In the genomic region with DNA sequence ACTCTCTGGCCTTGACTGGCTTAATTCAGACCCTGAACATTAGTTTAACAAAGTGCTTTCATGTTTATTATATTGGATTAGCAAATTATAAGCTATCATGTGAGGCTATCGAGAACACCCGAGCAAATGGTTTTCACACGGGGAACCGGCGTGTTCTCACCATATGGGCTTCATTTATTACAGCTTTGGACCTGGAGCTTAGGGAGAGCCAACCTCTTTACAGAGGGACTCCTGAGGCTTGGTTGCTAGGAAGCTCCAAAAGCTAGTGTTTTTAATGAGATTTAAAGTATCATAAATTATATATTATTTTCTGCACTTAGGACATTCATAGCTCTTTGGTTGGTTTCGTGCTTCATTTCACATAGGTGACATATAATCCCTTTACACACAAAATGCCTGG, we compare ENCODE assay signal across 25 mouse cellular contexts.
A peak's percentile ranks its signal among the peaks of the same experiment; 100 is the strongest.
DNase-seq lines count a peak whose midpoint lies in the region; ATAC-seq lines count a peak whose summit lies in the region.
"Had no signal": no experiment of that assay in that cellular context is flagged by ENCODE, and none has a peak within 500 bp of the region (broad histone marks: within the 10 kb centered on the region; RNA-seq: fewer than 3 reads in every experiment).

No protein-coding gene starts in this region.

- H3K4me3 ChIP-seq in hindbrain, embryonic 14.5 days (replicated peaks; ENCODE audit: low read length) = no peak overlapping the region
- H3K4me3 ChIP-seq in hindbrain, embryonic 12.5 days = no peak overlapping the region
- H3K4me3 ChIP-seq in midbrain, embryonic 13.5 days (replicated peaks) = no peak overlapping the region
- H3K4me3 ChIP-seq in midbrain, embryonic 15.5 days = no peak overlapping the region
- no peak overlapping the region for H3K4me3 ChIP-seq in neural tube, embryonic 14.5 days (ENCODE audit: low read depth, low read length)
- H3K4me3 ChIP-seq in neural tube, embryonic 15.5 days (replicated peaks) = no peak overlapping the region
- H3K4me3 ChIP-seq in forebrain, embryonic 15.5 days = no peak overlapping the region
- H3K4me3 ChIP-seq: heart, embryonic 12.5 days; heart, embryonic 15.5 days; hindbrain, embryonic 10.5 days; hindbrain, embryonic 15.5 days had no signal

- no peaks in the 10 kb centered on the region for H3K9me3 ChIP-seq in hindbrain, embryonic 14.5 days (ENCODE audit: control insufficient read depth, low read length)
- H3K9me3 ChIP-seq in hindbrain, embryonic 12.5 days (replicated peaks) = 0 out of 2 replicates have a peak, but pooled peaks cover 4% of the 10 kb centered on the region
- 0 out of 2 replicates have a peak, but pooled peaks cover 2% of the 10 kb centered on the region for H3K9me3 ChIP-seq in midbrain, embryonic 13.5 days
- H3K9me3 ChIP-seq in midbrain, embryonic 15.5 days = no peaks in the 10 kb centered on the region
- no peaks in the 10 kb centered on the region for H3K9me3 ChIP-seq in neural tube, embryonic 14.5 days (ENCODE audit: control insufficient read depth, low read length)
- H3K9me3 ChIP-seq in neural tube, embryonic 15.5 days (replicated peaks) = no peaks in the 10 kb centered on the region
- no peaks in the 10 kb centered on the region for H3K9me3 ChIP-seq in forebrain, embryonic 15.5 days
- H3K9me3 ChIP-seq: heart, embryonic 15.5 days; hindbrain, embryonic 15.5 days had no signal

- ATAC-seq in hindbrain, embryonic 14.5 days (ENCODE audit: low FRiP score) = no peak
- no peak for ATAC-seq in hindbrain, embryonic 12.5 days (ENCODE audit: low FRiP score)
- peak; percentile 58; the same call in 1 of the 2 replicates for ATAC-seq in midbrain, embryonic 13.5 days
- no peak for ATAC-seq in midbrain, embryonic 15.5 days (replicated peaks)
- ATAC-seq in neural tube, embryonic 14.5 days (ENCODE audit: low read depth) = peak; percentile 38; the same call in 1 of the 2 replicates
- no peak for ATAC-seq in neural tube, embryonic 15.5 days (ENCODE audit: low FRiP score)
- no peak for ATAC-seq in forebrain, embryonic 15.5 days (replicated peaks)

- H3K9ac ChIP-seq in hindbrain, embryonic 14.5 days = no peak overlapping the region
- no peak overlapping the region for H3K9ac ChIP-seq in hindbrain, embryonic 12.5 days
- H3K9ac ChIP-seq in midbrain, embryonic 13.5 days (replicated peaks) = no peak overlapping the region
- no peak overlapping the region for H3K9ac ChIP-seq in midbrain, embryonic 15.5 days
- no peak overlapping the region for H3K9ac ChIP-seq in neural tube, embryonic 14.5 days (replicated peaks; ENCODE audit: low read depth, low read length)
- no peak overlapping the region for H3K9ac ChIP-seq in neural tube, embryonic 15.5 days (replicated peaks)
- no peak overlapping the region for H3K9ac ChIP-seq in forebrain, embryonic 15.5 days (replicated peaks)
- H3K9ac ChIP-seq: heart, embryonic 12.5 days; heart, embryonic 15.5 days; hindbrain, embryonic 15.5 days had no signal

- H3K27me3 ChIP-seq in hindbrain, embryonic 14.5 days (ENCODE audit: control insufficient read depth, insufficient read depth, low read length) = no peaks in the 10 kb centered on the region
- no peaks in the 10 kb centered on the region; the same call in 1 of the 2 replicates for H3K27me3 ChIP-seq in hindbrain, embryonic 12.5 days
- H3K27me3 ChIP-seq in midbrain, embryonic 13.5 days = no peaks in the 10 kb centered on the region
- no peaks in the 10 kb centered on the region for H3K27me3 ChIP-seq in midbrain, embryonic 15.5 days (replicated peaks)
- H3K27me3 ChIP-seq in neural tube, embryonic 14.5 days (ENCODE audit: control insufficient read depth, insufficient read depth, low read length) = no peaks in the 10 kb centered on the region
- no peaks in the 10 kb centered on the region for H3K27me3 ChIP-seq in neural tube, embryonic 15.5 days (replicated peaks)
- no peaks in the 10 kb centered on the region for H3K27me3 ChIP-seq in forebrain, embryonic 15.5 days
- H3K27me3 ChIP-seq: CH12.LX; heart, embryonic 12.5 days; heart, embryonic 15.5 days; hindbrain, embryonic 15.5 days; Patski had no signal

- H3K27ac ChIP-seq in hindbrain, embryonic 14.5 days = 0 out of 2 replicates have a peak overlapping the region, but pooled peaks have one; percentile 8
- no peak overlapping the region for H3K27ac ChIP-seq in hindbrain, embryonic 12.5 days
- H3K27ac ChIP-seq in midbrain, embryonic 13.5 days = peak overlapping the region; percentile 22; the same call in 1 of the 2 replicates
- H3K27ac ChIP-seq in midbrain, embryonic 15.5 days = no peak overlapping the region
- no peak overlapping the region for H3K27ac ChIP-seq in neural tube, embryonic 14.5 days (ENCODE audit: low read depth, low read length)
- no peak overlapping the region for H3K27ac ChIP-seq in neural tube, embryonic 15.5 days (replicated peaks)
- no peak overlapping the region for H3K27ac ChIP-seq in forebrain, embryonic 15.5 days (replicated peaks)
- H3K27ac ChIP-seq: heart, embryonic 15.5 days had no signal

- H3K4me2 ChIP-seq in hindbrain, embryonic 14.5 days (replicated peaks) = no peak overlapping the region
- no peak overlapping the region for H3K4me2 ChIP-seq in hindbrain, embryonic 12.5 days (replicated peaks)
- no peak overlapping the region for H3K4me2 ChIP-seq in midbrain, embryonic 13.5 days (replicated peaks)
- no peak overlapping the region for H3K4me2 ChIP-seq in midbrain, embryonic 15.5 days
- H3K4me2 ChIP-seq in neural tube, embryonic 14.5 days (ENCODE audit: low read depth, low read length) = no peak overlapping the region
- no peak overlapping the region for H3K4me2 ChIP-seq in neural tube, embryonic 15.5 days
- no peak overlapping the region for H3K4me2 ChIP-seq in forebrain, embryonic 15.5 days (replicated peaks)
- H3K4me2 ChIP-seq: heart, embryonic 12.5 days; heart, embryonic 15.5 days had no signal

- peaks cover 13% of the 10 kb centered on the region; the same call in 1 of the 2 replicates for H3K4me1 ChIP-seq in hindbrain, embryonic 14.5 days (replicated peaks; ENCODE audit: control insufficient read depth, insufficient read depth, low read length)
- peaks cover 9% of the 10 kb centered on the region for H3K4me1 ChIP-seq in hindbrain, embryonic 12.5 days
- H3K4me1 ChIP-seq in midbrain, embryonic 13.5 days (replicated peaks) = peaks cover 18% of the 10 kb centered on the region
- H3K4me1 ChIP-seq in midbrain, embryonic 15.5 days = peaks cover 16% of the 10 kb centered on the region
- peaks cover 6% of the 10 kb centered on the region for H3K4me1 ChIP-seq in neural tube, embryonic 14.5 days (ENCODE audit: control insufficient read depth, insufficient read depth, low read length)
- peaks cover 18% of the 10 kb centered on the region; the same call in 1 of the 2 replicates for H3K4me1 ChIP-seq in neural tube, embryonic 15.5 days
- peaks cover 29% of the 10 kb centered on the region for H3K4me1 ChIP-seq in forebrain, embryonic 15.5 days
- H3K4me1 ChIP-seq: heart, embryonic 12.5 days; heart, embryonic 15.5 days had no signal

- WGBS in hindbrain, embryonic 14.5 days = 36% methylated on average over 6 of the region's 6 CpGs
- WGBS in hindbrain, embryonic 12.5 days = 63% methylated on average over 6 of the region's 6 CpGs
- 30% methylated on average over 6 of the region's 6 CpGs for WGBS in midbrain, embryonic 13.5 days
- 32% methylated on average over 6 of the region's 6 CpGs for WGBS in midbrain, embryonic 15.5 days
- 29% methylated on average over 6 of the region's 6 CpGs for WGBS in neural tube, embryonic 14.5 days
- WGBS in neural tube, embryonic 15.5 days = 36% methylated on average over 6 of the region's 6 CpGs
- 36% methylated on average over 6 of the region's 6 CpGs for WGBS in forebrain, embryonic 15.5 days

- no peaks in the 10 kb centered on the region for H3K36me3 ChIP-seq in hindbrain, embryonic 14.5 days (replicated peaks; ENCODE audit: control insufficient read depth, insufficient read depth)
- H3K36me3 ChIP-seq in hindbrain, embryonic 12.5 days = no peaks in the 10 kb centered on the region
- H3K36me3 ChIP-seq in midbrain, embryonic 13.5 days = no peaks in the 10 kb centered on the region
- no peaks in the 10 kb centered on the region for H3K36me3 ChIP-seq in midbrain, embryonic 15.5 days (replicated peaks)
- H3K36me3 ChIP-seq in neural tube, embryonic 14.5 days (ENCODE audit: control insufficient read depth, insufficient read depth, low read length) = no peaks in the 10 kb centered on the region
- H3K36me3 ChIP-seq in neural tube, embryonic 15.5 days = no peaks in the 10 kb centered on the region
- no peaks in the 10 kb centered on the region for H3K36me3 ChIP-seq in forebrain, embryonic 15.5 days
- H3K36me3 ChIP-seq: G1E; heart, embryonic 12.5 days; heart, embryonic 15.5 days; hindbrain, embryonic 10.5 days; hindbrain, embryonic 15.5 days had no signal

- DNase-seq in hindbrain, embryonic 14.5 days (ENCODE audit: low spot score) = no peak
- DNase-seq: adrenal gland, postnatal 10 days; adrenal gland, postnatal 36 days; B cell, adult 2 months; cerebellum, adult 11 months; cerebellum, adult 2 months; cerebellum, adult 9-11 months; cerebellum, postnatal 25 days; gastrocnemius, postnatal 25 days; heart, adult 18-20 months; heart, postnatal 10 days; heart, postnatal 36 days had no signal

Comparison
In these comparisons a context has a peak if more than half of its experiments do, and no peak if none do; other contexts are left out.
1. ATAC-seq: peak in midbrain, embryonic 13.5 days (single experiment) and neural tube, embryonic 14.5 days (single experiment); none in hindbrain, embryonic 14.5 days (single experiment), hindbrain, embryonic 12.5 days (single experiment), midbrain, embryonic 15.5 days (single experiment), neural tube, embryonic 15.5 days (single experiment) and forebrain, embryonic 15.5 days (single experiment).
2. H3K27ac ChIP-seq: peak in hindbrain, embryonic 14.5 days (single experiment) and midbrain, embryonic 13.5 days (single experiment); none in hindbrain, embryonic 12.5 days (single experiment), midbrain, embryonic 15.5 days (single experiment), neural tube, embryonic 14.5 days (single experiment), neural tube, embryonic 15.5 days (single experiment) and forebrain, embryonic 15.5 days (single experiment).